Comparison of ENCODE assay signal across 13 mouse cellular contexts in genomic region chr6:101837563-101837962, GRCm38 (mm10).
DNase-seq lines count a peak whose midpoint lies in the region; ATAC-seq and TF ChIP-seq lines count a peak whose summit lies in the region.
"Had no signal": no experiment of that assay in that cellular context is flagged by ENCODE, and none has a peak within 500 bp of the region (broad histone marks: within the 10 kb centered on the region; RNA-seq: fewer than 3 reads in every experiment).

No protein-coding gene starts in this region.

- no peaks in the 10 kb centered on the region for H3K36me3 ChIP-seq in stomach, postnatal 0 days (ENCODE audit: control insufficient read depth, insufficient read depth, low read length)
- H3K36me3 ChIP-seq: embryonic facial prominence, embryonic 15.5 days; heart, embryonic 13.5 days; limb, embryonic 12.5 days had no signal

- intact Hi-C loops in gastrocnemius, adult 2 months (cut with DNase I): no loop called here
- intact Hi-C loops in left cerebral cortex, postnatal 4 days (cut with DNase I): no loop called here

- WGBS in stomach, postnatal 0 days: 81% methylated on average over 6 of the region's 6 CpGs

- H3K4me3 ChIP-seq in gastrocnemius, adult 2 months: no peak overlapping the region
- H3K4me3 ChIP-seq in stomach, postnatal 0 days (ENCODE audit: low read depth, low read length): no peak overlapping the region
- H3K4me3 ChIP-seq: embryonic facial prominence, embryonic 15.5 days; heart, embryonic 13.5 days; limb, embryonic 12.5 days had no signal

- peak; percentile 16 for DNase-seq in gastrocnemius, adult 2 months
- DNase-seq in gastrocnemius, adult 8-10 months (ENCODE audit: low spot score in 2 of 2): no peak
- DNase-seq in left cerebral cortex, postnatal 4 days: peak; percentile 66
- DNase-seq in left cerebral cortex, adult 11 months (ENCODE audit: low spot score): no peak
- peak; percentile 8 for DNase-seq in right cerebral cortex, postnatal 14 days
- no peak for DNase-seq in right cerebral cortex, postnatal 25 days
- no peak for DNase-seq in stomach, postnatal 0 days (ENCODE audit: low spot score)
- DNase-seq: kidney, postnatal 36 days; spleen, adult 18-20 months; thymus, adult 2 months had no signal

- no peak overlapping the region for H3K9ac ChIP-seq in stomach, postnatal 0 days (ENCODE audit: low read length)
- H3K9ac ChIP-seq: embryonic facial prominence, embryonic 15.5 days; heart, embryonic 13.5 days; limb, embryonic 12.5 days had no signal

- no peak for ATAC-seq in stomach, postnatal 0 days (ENCODE audit: low FRiP score, low TSS enrichment)

- no peak for TF ChIP-seq EP300 in stomach, postnatal 0 days (optimal IDR thresholded peaks at IDR 0.05)

- 0 out of 2 replicates have a peak, but pooled peaks cover 2% of the 10 kb centered on the region for H3K9me3 ChIP-seq in stomach, postnatal 0 days (ENCODE audit: control insufficient read depth, low read length)
- H3K9me3 ChIP-seq: embryonic facial prominence, embryonic 15.5 days; heart, embryonic 13.5 days; limb, embryonic 12.5 days had no signal

- H3K27me3 ChIP-seq in stomach, postnatal 0 days (ENCODE audit: control insufficient read depth, insufficient read depth, low read length): no peaks in the 10 kb centered on the region
- H3K27me3 ChIP-seq: embryonic facial prominence, embryonic 15.5 days; heart, embryonic 13.5 days; limb, embryonic 12.5 days had no signal

- H3K4me2 ChIP-seq in stomach, postnatal 0 days (replicated peaks; ENCODE audit: low read depth): no peak overlapping the region
- H3K4me2 ChIP-seq: embryonic facial prominence, embryonic 15.5 days; heart, embryonic 13.5 days; limb, embryonic 12.5 days had no signal

- H3K4me1 ChIP-seq in stomach, postnatal 0 days (replicated peaks; ENCODE audit: control insufficient read depth, insufficient read depth): no peaks in the 10 kb centered on the region
- H3K4me1 ChIP-seq: embryonic facial prominence, embryonic 15.5 days; limb, embryonic 12.5 days had no signal

- TF ChIP-seq CTCF in gastrocnemius, adult 2 months (IDR thresholded peaks at IDR 0.05): no peak
- TF ChIP-seq CTCF in stomach, postnatal 0 days (IDR thresholded peaks at IDR 0.05; ENCODE audit: low read depth): no peak

- no peak overlapping the region for H3K27ac ChIP-seq in gastrocnemius, adult 2 months
- H3K27ac ChIP-seq in stomach, postnatal 0 days (replicated peaks): no peak overlapping the region
- H3K27ac ChIP-seq: embryonic facial prominence, embryonic 15.5 days; heart, embryonic 13.5 days; limb, embryonic 12.5 days had no signal

Comparison
In these comparisons a context has a peak if more than half of its experiments do, and no peak if none do; other contexts are left out.
1. DNase-seq: peak in gastrocnemius, adult 2 months (single experiment), left cerebral cortex, postnatal 4 days (single experiment) and right cerebral cortex, postnatal 14 days (single experiment); none in gastrocnemius, adult 8-10 months (0 of 2), left cerebral cortex, adult 11 months (single experiment), right cerebral cortex, postnatal 25 days (single experiment) and stomach, postnatal 0 days (single experiment).